Mouse (Mus musculus): ENCODE measurements around the gene Ifitm2.
A peak's percentile ranks its signal among the peaks of the same experiment; 100 is the strongest.

The Ifitm2 gene

DNA sequence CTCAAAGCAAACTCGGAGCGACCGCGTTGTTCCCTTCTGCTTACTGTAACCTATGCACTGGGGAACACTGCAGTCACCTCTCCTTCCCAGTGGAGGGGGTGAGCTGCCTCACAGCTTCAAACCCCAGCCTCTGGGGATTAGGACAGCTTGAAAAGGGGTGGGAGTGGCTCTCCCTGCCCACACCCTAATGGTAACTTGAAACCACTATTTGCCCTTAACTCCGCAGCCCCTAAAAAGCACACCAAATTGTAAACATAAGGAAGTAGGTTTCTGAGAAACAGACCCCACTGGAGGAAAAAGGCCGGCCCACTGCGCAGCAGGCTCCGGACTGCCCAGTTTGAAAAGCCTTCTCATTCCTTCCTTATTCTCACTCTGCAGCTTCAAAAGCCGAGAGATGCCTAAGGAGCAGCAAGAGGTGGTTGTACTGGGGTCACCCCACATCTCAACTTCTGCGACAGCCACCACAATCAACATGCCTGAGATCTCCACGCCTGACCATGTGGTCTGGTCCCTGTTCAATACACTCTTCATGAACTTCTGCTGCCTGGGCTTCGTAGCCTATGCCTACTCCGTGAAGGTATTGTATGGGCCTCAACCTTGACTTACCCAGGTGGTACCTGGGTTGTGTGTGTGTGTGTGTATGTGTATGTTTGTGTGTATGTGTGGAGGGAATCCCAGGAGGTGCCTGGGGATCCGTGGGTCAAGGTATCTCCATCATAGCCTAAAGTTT lies 12.2 kb upstream of the Ifitm2 start:
- DNase-seq, result no peak

DNA sequence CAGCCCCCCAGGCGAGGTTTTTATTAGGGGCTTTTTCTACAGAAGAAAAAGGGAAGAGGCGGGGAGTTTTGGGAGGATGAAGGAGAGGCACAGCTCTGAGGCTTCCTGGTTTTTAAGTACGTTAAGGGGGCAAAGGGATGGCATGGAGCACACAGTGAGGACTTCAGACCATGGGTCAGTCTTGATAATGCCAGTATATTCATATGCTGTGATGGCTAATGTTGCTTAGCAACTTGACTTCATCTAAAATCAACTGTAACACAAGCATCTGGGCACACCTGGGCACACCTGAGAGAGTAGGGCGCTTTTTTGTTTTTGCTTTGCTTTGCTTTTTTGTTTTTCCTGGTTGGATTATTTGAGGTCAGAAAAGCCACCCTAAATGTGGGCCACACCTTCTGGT lies 11.1 kb upstream of the Ifitm2 start, which contains the start of gene Ifitm1:
Gene Ifitm1, plus strand, starts transcription at position 301 of the 400 bp plus-strand sequence.
- DNase-seq, result no peak

DNA sequence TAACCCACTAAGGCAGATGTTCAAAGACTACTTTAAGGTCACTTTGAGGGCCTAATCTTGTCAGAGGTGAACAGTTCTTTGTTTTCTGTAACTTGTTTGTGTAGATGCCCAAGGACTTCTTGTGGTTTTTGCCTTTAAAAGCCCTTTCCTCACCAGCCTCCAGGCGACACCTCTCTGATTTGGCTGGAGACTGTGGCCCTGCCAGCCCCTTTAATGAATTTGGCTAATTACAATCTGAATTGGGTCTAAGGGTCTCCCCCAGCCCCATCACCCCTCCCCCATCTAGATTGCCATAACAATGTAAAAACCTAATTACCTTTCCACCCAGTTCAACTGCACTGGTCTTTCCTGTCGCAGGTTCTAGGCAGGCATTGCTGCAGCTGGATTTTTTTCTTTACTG lies 6.9 kb upstream of the Ifitm2 start:
- no peak for DNase-seq

DNA sequence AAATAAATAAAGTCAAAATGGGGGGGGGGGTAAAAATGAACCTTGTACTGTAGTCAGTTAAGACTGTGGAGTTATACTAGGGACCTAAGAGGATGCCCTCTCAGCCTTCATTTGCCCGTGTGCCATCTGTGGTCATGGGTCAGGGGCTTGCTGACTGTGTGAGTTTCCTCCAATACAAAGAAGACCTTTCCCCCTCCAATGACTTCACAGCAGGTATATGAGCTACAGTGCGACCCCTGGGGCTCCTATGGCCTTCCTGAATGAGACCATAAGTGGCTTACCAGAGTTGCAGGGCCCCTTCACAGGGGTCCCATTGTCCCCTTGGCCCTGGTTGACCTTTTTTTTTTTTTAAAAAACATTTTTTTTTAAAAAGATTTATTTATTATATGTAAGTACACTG lies 5.6 kb upstream of the Ifitm2 start:
- no peak for DNase-seq

DNA sequence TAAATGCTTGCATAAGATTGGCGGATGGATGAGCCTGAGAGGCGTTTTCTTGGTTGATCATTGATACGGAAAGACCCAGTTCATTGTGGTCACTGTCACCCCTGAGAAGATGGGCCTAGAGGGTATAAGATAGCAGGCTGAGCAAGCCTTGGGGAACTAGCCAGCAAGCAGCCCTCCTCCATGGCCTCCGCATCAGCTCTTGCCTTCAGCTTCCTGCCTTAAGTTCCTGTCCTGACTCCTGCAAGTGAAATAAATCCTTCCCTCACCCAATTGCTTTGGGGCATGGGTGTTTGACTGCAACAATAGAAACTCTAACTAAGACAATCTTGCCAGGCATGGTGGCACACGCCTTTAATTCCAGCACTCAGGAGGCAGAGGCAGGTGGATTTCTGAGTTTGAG lies 4.2 kb upstream of the Ifitm2 start:
- no peak for DNase-seq

DNA sequence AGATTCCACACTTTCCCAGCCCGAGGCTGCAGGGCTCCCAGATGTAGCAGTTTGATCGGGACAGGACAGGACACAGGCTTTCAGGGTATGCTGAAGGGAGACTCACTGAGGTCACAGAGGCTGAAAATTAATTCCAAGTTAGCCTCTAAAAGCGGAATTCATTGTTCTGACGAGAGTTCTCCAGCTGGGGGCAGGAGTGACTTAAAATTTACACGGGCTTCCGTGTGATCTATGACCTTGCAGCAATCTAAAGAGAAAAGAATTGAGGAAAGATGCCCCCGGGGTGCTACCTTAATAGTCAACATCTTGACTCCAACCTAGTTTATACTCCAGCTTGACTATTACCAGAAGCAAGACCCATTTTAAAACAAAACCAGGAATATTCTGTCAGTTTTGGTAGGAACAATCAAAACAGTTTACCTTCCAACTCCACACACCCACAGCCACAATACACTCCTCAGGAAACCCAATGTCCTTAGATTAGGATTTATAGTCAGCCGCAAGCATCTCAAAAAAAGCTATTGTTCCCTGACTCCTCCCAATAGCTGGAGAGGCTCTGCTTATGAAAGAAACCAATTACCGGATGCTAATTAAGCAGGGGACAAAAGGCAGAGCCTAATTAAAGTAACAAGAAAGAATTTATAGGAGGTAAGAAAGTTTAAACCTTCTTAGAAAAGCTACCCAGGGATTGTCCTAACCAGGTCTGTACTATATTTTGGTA lies 3.6 kb upstream of the Ifitm2 start:
- peak; percentile 72 for DNase-seq

DNA sequence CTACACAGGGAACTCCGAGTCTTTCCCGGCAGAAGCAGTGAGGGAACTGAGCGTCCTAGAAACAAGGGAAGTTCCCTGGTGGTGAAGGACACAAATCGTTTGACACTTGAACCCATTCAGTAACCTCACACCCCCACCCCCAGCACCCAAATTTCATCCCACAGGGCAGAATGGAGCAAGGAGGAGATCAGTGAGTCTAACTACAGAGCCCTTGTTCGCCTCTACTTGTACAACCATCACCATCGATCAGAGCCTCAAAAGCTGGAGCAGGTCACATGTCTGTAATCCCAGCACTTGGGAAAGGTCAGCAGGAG lies 726 bp upstream of the Ifitm2 start:
- no peak for DNase-seq

DNA sequence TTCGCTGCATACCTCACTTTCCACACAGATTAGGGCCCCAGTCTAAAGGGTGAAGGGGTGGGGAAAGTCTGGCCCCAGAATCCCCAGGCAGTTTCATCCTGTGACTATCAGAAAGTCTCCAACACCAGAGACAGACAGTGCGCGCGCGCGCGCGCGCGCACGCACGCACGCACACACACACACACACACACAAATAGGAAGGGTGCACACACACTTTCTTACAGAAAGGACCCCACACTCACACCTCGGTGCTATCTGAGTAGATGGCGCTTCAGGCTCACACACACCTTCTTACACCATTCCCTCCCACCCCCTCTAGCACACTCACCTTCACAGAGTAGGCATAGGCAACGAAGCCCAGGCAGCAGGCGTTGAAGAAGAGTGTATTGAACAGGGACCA lies 445 bp downstream of the Ifitm2 start:
- no peak for DNase-seq

DNA sequence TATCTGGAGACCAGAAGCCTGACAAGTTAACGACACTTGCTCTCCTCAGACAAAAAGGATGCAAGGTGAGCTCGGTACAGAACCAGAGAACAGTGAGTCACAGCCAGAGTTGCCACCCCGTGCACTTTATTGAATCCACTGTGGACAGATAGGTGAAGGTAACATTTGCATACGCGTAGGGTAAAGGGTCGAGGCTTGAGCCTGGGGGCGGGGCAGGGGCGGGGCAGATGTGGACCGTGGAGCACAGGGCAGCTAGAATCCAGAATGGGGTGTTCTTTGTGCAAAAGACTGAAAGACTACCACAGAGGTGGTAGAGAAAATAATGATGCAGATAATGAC lies 1.1 kb downstream of the Ifitm2 start:
- DNase-seq, result no peak

DNA sequence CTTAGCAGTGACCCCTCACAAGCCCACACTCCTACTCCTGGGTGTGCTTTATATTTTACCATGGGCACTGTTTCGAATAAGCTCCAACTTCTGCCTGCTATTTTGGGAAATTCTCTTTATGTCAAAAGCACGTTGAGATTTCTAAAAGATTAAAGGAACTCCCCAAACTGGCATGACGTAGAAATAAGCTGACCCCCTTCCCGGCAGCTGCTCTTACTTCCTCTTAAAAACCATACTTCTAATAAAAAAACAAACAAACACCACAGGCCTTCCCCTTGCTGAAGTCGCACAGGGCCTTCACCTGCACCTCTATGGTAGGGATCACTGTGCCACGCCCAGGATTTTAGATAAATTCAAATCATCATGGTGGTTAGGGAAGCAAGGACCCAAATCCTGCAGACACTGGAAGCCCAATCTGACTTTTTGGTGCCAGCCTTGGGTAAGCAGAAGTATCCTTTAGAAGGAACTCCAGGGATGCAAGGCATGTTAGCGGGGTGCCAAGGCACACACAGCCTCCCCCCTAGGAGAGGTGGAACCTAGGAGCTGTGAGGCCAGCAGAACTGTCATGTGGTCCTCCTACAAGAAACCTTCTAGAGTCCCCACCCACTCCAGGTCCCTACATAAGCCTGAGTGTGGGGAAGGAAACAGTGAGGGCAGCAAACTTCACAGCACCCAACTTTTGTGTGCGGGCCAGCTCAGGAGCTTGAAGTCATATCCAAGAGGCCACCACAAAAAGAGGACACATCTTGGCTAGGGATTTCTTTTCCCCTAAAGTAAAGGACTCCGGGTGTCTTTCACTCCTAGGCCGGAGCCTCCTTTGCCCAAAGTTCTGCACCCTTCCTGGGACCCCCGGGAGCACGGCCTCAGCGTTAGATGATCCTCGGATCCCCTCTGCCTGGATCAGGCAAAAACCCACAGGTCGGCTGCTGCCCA lies 1.7 kb downstream of the Ifitm2 start:
- no peak for DNase-seq

DNA sequence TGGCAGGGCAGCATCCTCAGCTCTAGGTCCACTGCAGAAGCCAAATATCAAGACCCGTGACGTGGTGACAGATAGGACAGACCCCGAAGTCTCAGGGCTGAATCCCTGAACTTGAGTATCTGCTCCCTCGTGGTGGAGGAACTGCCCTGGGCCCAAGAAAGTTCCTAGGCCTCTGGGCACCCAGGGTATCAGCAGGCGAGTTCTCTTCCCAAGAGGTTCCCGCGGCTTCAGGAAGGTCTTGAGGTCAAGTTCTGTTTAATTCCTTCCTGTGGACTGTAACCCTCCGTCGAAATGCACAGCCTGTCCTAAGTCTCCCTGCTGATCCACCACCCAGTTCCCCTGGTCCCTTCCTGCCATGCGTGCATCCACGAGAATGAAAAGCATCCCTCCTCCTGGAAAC lies 2.7 kb downstream of the Ifitm2 start:
- DNase-seq, result no peak

DNA sequence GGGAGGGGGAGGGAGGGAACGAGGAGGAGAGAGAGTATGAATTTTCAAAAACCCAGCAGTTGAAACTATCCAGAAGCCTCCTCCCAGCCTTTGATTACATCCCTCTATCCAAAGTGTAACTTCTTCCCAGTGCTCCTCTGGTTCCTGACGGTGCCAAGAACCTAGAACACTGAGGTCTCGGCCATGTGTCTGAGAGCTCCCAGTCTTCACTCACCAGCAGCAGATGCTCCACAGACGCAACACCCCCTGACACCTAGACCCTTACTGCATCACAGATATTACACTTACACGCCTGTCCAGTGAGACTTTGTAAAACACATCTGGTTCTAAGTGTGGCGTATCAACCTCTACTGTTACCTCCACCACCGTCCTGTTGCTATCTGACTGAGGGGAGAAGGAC lies 3.3 kb downstream of the Ifitm2 start:
- DNase-seq, result no peak

DNA sequence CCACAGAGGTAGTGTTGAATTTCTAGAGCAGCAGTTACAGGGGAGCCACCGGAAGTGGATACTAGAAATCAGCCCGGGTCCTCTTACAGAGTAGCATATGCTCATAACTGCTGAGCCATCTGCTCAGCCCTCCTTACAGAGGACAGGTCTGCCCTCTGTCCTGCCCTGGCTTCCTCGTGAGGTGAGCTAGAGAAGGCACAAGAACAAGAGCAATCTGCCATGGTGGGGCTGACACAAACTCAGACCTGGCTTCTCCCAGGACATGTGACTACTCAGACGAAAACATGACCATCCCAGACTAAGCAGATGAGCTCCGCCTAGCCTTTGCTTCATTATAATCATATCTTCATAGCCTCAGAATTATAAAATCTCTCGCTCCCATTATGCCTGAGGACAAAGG lies 4.0 kb downstream of the Ifitm2 start:
- no peak for DNase-seq

DNA sequence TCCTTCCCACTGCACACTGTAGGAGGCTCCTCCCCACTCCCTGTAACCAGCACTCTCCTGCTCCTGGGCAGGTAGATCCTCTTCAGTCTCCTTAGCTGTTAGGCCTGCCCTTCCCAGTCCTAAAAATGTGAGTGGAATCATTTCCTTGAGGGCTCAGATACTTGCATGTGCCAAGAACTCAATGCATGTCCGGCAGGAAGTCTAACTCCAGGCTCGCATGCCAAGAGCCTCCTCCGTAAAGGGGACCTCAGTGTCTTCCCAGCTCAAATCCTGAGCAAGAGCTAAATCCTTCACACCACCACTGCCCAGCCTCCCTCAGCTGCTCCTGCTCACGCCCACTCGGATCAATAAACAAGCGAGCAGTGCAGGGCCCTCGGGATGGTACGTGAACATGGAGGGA lies 4.7 kb downstream of the Ifitm2 start:
- peak; percentile 75 for DNase-seq

DNA sequence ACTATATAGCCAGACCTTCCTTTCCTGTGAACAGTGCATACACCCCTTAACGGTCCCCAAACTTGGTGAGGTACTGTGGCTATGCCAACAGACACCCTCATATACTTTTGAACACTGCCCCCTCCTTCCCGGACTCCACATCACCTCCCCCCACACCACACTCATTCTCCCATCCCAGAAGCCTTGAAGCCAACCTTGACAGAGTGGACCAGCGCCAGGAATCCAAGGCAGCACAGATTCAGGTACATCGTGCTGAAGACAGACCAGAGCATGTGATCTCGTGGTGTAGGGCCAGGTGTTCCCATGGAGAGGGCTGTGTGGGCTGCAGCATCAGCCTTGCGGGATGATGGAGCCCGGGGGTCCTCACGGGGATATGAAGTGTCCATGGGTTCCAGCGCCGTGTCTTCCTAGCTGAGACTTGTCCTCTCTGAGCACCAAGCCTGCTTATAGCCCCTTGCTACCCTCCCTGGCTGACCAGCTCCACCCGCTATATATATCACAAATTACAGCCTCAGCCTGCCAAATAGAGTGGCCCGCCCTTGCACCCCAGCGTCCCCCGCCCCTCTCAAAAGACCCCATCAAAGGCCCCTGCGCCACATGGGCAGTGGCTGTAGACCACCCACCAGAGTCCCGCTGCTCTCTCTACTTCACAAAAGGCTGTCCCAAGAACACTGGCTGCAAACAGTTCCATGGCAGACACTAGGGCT lies 5.8 kb downstream of the Ifitm2 start, which contains the start of gene Ifitm5:
Gene Ifitm5, minus strand, starts transcription at position 468 of the 707 bp plus-strand sequence.
- DNase-seq, result no peak

DNA sequence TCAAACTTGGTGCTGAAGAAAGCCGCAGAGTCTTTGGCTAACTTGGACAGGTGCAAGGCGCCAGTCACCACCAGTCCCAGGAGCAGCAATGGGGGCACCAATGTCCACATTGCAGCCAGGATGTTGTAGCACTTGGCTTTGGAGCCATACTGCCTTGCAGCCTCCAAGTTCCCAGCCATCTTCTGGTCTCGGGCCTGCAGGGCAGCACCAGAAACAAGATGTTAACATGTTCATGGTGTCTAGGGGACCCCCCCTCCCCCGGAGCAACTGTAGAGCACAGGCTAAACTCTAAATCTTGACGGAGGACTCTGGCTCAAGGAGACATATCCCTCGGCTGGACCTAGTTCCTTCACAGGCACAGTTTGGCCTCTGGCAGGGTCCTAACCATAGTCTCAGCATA lies 6.5 kb downstream of the Ifitm2 start:
- DNase-seq, result no peak

DNA sequence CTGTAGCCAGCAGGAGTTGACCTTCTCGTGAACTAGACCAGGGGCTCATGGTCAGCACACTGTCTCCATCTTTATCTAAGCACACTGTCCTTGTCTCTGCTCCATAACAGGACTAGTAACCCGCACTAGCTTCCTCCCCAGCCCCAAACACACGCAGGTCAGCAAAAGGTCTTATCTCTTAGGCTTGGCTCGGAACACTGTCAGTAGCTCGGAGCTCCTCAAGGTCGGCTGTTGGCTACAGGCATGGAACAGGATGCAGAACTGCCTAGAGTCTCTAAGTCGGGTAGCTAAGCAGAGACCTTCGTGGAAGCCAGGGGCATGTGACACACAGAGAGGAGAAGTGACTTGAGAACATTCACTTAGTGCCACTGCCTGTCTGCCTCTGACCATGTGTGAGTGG lies 7.6 kb downstream of the Ifitm2 start:
- DNase-seq, result no peak

DNA sequence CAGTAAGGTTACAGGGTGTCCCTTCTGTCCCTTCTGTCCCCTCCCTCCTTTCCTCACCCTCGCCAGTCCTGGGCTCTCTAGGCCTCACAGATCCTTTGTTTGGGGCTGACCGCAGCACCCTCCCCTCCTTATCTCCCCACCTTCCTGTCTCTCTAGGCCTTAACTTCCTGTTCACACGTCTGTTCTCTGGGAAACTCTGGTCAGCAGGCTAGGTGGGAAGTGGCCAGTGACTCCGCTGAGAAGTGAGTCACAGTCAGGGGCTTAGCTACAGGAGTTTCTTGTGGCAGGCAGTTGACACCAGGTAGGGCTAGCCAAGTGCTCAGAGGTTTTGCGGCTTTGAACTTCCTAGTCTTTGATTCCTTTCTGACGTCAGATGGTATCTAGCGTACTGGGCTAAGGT lies 8.8 kb downstream of the Ifitm2 start:
- no peak for DNase-seq

DNA sequence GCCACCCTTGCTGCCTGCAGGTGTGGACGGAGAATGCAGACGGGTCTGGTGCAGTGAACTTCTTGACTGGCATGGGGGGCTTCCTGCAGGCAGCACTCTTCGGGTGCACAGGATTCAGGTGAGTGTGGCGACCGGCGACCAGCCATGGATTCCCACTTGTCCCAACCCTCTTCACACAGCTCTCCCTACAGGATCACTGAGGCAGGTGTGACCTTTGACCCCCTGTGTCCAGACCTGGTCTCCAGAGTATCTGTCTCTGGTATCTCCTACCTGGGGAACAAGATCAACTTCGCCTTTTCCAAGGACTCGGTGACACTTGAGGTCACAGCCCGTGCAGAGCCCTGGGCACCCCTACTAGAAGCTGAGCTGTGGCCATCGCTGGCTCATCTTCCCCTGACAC lies 9.5 kb downstream of the Ifitm2 start:
- DNase-seq, result no peak

DNA sequence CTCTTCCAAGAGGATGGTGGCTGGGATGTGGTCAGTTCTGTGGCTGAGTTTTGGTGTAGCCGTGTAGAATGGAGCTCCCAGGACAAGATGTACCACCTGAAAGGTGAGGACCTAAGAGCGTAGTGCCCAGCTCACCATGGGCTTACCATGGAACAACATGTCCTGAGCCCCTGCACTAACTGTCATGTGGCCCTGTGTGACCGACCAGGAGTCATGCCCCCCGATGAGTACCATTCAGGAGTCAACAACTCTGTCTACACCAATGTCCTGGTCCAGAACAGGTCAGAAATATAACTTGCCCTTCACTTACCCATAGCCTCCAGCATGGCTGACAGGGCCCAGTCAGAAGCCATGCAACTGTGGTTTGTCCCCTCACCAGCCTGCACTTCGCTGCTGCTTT lies 10.5 kb downstream of the Ifitm2 start:
- no peak for DNase-seq

DNA sequence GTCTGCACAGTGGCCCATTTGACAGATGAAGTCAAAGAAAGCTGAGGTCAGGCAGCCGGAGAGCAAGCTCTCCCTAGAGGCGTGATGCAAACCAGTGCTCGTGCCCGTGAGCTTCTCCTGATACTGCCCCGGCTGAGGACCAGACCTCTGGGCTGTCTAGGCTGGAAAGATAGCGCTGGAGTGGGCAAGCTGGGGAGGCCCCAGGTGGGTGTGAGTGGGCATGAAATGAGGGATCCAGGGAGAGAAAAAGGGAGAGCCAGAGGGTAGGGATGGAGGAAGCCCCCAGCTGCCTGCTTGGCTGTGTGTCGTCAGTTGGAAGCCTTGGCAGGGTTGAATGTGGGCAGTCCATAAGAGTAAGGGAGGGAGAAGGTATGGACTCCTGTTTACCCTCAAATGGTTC lies 11.6 kb downstream of the Ifitm2 start:
- DNase-seq, result no peak

DNA sequence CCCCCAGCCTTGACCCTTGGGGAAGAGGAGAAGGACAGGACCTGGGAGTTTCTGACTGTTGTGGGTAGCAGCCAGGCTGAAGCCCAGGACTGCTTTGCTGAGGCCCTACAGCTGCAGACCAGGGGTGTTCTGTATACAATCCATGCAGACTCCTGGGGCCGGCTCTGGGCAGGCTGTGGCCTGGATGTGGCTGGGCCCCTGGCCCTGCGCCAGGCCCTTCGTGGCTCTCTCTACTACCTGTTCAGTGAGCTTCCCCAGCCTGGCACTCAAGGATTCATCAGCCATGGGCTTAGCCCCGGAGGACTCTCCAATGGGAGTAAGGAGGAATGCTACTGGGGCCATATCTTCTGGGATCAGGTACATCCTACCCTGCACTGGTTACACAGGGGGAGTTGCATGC lies 12.4 kb downstream of the Ifitm2 start:
- DNase-seq, result no peak

DNA sequence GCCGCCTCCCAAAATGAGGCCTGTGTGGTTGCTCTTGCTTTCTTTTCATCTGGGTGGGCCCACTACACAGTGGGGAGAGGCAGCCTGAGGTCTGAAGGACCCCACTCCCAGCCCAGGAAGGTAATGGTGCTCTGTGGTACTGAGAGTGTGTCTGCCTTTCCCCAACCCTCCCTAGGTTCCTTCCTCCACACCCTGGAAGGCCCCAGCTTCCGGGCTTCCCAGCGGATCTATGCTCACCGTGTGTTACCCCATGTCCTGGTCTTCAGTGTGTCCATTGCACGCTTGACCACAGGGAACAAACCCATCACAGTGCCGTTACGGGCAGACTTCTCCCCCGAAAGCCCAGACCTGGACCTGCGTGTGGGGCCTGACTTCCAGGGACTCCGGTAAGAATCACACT lies 13.0 kb downstream of the Ifitm2 start:
- DNase-seq, result no peak
